Mouse (Mus musculus) left cerebral cortex, postnatal 36 days (tissue): ENCODE data around the gene Hoxb4. TPM values are rescaled to one million over a fixed set of nuclear protein-coding genes. Genes with fewer than 3 reads are reported as not detected.

Experiments used
- DNase-seq, 2 experiments: peaks; one replicate each; pipeline ENCODE4 v3.0.0; 2021 to 2022; ENCODE audit warnings: low spot score in 2 of 2, mixed read lengths in 1 of 2
- intact Hi-C: fragments of 180-260 bp; cut with DNase I; formaldehyde crosslinking; loops from one replicate; pipeline ENCODE4 v1.15.1; 2025
- microRNA-seq: library from miRNA; unstranded; fragments of <30 nt; microRNA quantifications from one replicate; pipeline ENCODE4 v1.2.0, GENCODE M21; 2022
- total RNA-seq, 2 experiments: library from RNA; stranded (reverse); gene quantifications; 2 replicates each; pipeline ENCODE4 v1.2.3; 2021

Gene Hoxb4
- total RNA-seq, 2 experiments from 2014 or later: not detected

DNA sequence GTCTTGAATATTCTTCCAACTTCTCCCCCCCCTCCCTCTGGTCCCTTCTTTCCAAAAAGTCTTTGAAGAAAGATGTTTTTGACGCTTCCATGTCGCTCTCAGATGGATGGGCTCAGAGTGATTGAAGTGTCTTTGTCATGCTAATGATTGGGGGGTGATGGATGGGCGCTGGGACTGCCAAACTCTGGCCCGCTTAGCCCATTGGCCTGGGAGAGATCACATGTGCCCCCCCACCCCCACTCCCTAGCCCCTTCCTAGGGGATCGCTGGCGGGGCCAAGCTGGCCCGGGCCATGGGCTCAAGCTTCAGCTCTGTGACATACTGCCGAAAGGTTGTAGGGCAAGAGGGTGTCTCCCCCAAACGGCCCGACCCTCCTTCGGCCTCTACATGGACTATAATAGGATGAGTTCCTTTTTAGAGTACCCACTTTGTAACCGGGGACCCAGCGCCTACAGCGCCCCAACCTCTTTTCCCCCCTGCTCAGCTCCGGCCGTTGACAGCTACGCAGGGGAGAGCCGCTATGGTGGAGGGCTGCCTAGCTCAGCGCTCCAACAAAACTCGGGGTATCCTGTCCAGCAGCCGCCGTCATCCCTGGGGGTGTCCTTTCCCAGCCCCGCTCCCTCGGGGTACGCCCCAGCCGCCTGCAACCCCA, 47.5 kb downstream of the Hoxb4 start, which contains the start of gene Hoxb1:
Hoxb1 (plus strand) TSS at position 312 of the 651 bp plus-strand sequence.
- intact Hi-C loops: loop anchor here (10.0 kb wide), 1 partner anchor 451 kb away; the partner anchor contains the start of gene B4galnt2

DNA sequence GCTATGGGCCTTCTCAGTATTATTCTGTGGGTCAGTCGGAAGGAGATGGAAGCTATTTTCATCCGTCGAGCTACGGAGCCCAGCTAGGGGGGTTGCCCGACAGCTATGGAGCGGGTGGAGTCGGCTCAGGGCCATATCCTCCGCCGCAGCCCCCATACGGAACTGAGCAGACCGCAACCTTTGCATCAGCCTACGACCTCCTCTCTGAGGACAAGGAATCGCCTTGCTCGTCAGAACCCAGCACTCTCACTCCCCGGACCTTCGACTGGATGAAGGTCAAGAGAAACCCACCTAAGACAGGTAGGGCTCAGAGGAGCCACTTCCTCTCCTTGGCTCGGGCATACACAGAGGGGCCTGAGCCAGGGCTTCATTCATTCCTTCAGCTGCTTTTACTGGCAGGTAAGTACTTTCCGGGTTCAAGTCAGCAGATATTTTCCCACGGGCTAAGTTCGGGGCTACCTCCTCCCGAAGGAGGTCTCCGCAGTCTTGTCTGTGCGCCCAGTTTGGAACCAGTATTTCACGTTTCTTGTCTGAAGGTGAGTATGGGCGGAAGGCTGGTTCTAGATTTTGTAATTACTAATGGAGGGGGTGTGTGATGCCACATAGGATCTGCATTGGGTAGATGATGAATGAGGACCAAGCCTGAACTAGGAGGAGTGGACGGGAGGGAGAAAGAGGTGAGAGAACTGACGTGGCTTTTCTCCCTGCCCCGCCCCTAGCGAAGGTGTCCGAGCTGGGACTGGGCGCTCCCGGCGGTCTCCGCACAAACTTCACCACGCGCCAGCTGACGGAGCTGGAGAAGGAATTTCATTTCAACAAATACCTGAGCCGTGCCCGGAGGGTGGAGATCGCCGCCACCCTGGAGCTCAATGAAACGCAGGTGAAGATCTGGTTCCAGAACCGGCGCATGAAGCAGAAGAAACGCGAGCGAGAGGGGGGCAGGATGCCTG, 48.3 kb downstream of the Hoxb4 start:
- DNase-seq: no peak
- intact Hi-C loops: loop anchor here (10.0 kb wide), 1 partner anchor 452 kb away; the partner anchor contains the start of gene B4galnt2

More for the DNA sequence above, 47.5 kb downstream of the Hoxb4 start, which contains the start of gene Hoxb1:
- DNase-seq: no peak

DNA sequence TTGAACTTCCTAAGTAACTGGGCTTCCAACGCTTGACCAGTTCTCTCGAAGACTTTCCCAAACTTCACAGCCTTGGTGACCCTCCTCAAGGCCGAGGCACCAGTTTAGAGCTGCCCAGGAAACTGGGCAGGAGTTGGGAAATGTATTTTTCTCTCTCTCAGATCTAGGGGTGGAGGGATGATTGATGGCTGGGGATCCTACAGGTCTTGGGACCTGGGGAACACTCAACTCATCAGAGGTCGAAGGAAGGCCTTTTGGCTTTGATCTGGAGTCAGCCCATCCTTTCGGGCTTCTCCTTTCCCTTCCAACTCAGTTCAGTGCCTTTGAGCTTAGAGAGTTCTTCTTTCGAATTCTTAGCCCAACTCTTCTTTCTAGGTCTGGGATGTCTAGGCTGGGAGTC, 49.1 kb downstream of the Hoxb4 start:
- DNase-seq: no peak
- intact Hi-C loops: loop anchor here (10.0 kb wide), 1 partner anchor 452 kb away; the partner anchor contains the start of gene B4galnt2

DNA sequence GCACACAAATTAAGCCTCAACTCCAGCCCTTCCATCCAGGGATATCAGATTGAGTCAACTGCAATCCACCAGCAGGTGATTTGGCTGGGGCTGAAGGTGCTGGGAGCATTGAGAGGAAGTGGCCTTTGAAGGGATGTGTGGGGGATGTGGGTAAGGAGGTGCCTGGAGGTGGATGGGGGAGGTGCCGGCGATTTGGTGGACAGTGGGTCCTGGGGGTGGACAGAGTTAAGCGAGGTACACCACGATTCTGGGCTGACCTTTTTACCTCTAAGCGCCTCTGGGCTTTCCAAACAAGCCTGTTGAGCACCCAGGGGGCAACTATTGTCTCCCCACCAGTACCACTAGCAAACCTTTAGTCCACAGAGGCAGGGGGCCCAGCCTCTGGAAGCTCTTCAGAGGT, 50.6 kb downstream of the Hoxb4 start:
- intact Hi-C loops: loop anchor here (10.0 kb wide), 1 partner anchor 454 kb away; the partner anchor contains the start of gene B4galnt2
- no peak for DNase-seq

DNA sequence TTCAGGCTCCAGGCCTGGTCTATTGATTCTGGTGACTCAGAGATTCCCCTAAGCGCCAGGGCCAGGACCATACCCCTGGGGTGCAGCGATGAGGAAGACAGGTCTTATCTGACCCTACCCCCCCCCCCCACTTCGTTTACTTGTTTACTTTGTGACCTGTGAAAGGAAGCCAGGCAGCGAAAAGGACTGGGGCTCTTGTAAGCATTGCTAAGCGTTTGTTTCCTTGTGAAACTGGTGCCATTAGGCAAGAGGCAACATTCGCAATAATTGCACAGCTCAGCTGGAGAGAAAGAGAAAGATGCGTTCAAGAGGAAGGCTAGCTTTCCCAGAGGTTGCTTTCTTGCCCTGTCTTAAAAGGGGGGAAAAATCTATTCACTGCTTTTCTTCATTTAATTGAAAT, 51.1 kb downstream of the Hoxb4 start:
- intact Hi-C loops: loop anchor here (10.0 kb wide), 1 partner anchor 454 kb away; the partner anchor contains the start of gene B4galnt2
- no peak for DNase-seq

Small RNA genes lying within 50 kb of the gene (microRNA-seq; reads per million reads assigned to microRNA genes)
- 10.4 reads per million, percentile 30 among the genes with 10 or more reads in this experiment for gene Mir10a

Other genes starting within 250 kb of the Hoxb4 start
- 100 to 1,000 TPM; 349 to 383 TPM for gene Atp5g1, start 242.6 kb upstream of the Hoxb4 start, total RNA-seq
- gene Calcoco2, start 206.3 kb upstream of the Hoxb4 start, total RNA-seq: not detected
- under 1 TPM in 1 of 2 experiments, not detected in 1; 0.10 TPM for gene Ttll6, start 184.5 kb upstream of the Hoxb4 start, total RNA-seq
- gene Hoxb13, start 124.0 kb upstream of the Hoxb4 start, total RNA-seq: not detected
- gene Hoxb9, start 46.8 kb upstream of the Hoxb4 start, total RNA-seq: not detected
- not detected for gene Hoxb8, start 36.4 kb upstream of the Hoxb4 start, total RNA-seq
- gene Hoxb7, start 31.6 kb upstream of the Hoxb4 start, total RNA-seq: not detected
- not detected for gene Hoxb6, start 25.8 kb upstream of the Hoxb4 start, total RNA-seq
- gene Hoxb5, start 14.9 kb upstream of the Hoxb4 start, total RNA-seq: not detected
- gene Hoxb3, start 5.1 kb downstream of the Hoxb4 start, total RNA-seq: not detected
- gene Hoxb2, start 32.3 kb downstream of the Hoxb4 start, total RNA-seq: not detected
- not detected for gene Hoxb1, start 47.5 kb downstream of the Hoxb4 start, total RNA-seq
- gene Skap1, start 146.3 kb downstream of the Hoxb4 start, total RNA-seq: 1 to 10 TPM; 2.5 to 2.7 TPM